Mouse (Mus musculus): ENCODE results near the gene Numbl. TPM values are rescaled to one million over a fixed set of nuclear protein-coding genes. Genes with fewer than 3 reads are reported as not detected.

The Numbl gene
- polyA plus RNA-seq, 1 experiment from 2014 or later: 22.9 TPM

GRCm38 (mm10) chr7:27296518-27296917 is 38.3 kb downstream of the Numbl start:
- Histone ChIP-seq H3K27me3 (replicated peaks; ENCODE audit: control insufficient read depth, insufficient read depth, low read length) (no peaks in the 10 kb centered on the region), H3K4me1 (ENCODE audit: control insufficient read depth, insufficient read depth, low read length) (no peaks in the 10 kb centered on the region), H3K27ac (ENCODE audit: low read depth, low read length) (no peak overlapping the region), H3K36me3 (ENCODE audit: control insufficient read depth, insufficient read depth, low read length) (no peaks in the 10 kb centered on the region), H3K4me2 (ENCODE audit: low read length) (no peak overlapping the region), H3K9ac (ENCODE audit: low read length) (no peak overlapping the region), H3K9me3 (replicated peaks; ENCODE audit: control insufficient read depth, low read length) (no peaks in the 10 kb centered on the region), H3K4me3 (ENCODE audit: low read depth, low read length) (no peak overlapping the region)
- no peak for DNase-seq (ENCODE audit: low spot score)
- no peak for ATAC-seq
- 91% methylated on average over 4 of the region's 4 CpGs for WGBS

GRCm38 (mm10) chr7:27298033-27298610 is 39.9 kb downstream of the Numbl start:
- H3K4me2 ChIP-seq (ENCODE audit: low read length): no peak overlapping the region
- H3K4me3 ChIP-seq (ENCODE audit: low read depth, low read length): no peak overlapping the region
- 89% methylated on average over 16 of the region's 16 CpGs for WGBS
- DNase-seq (ENCODE audit: low spot score) (no peak), ATAC-seq (no peak)
- no peaks in the 10 kb centered on the region for H3K36me3 ChIP-seq (ENCODE audit: control insufficient read depth, insufficient read depth, low read length)
- no peaks in the 10 kb centered on the region for H3K27me3 ChIP-seq (replicated peaks; ENCODE audit: control insufficient read depth, insufficient read depth, low read length)
- no peaks in the 10 kb centered on the region for H3K9me3 ChIP-seq (replicated peaks; ENCODE audit: control insufficient read depth, low read length)
- H3K27ac ChIP-seq (ENCODE audit: low read depth, low read length): no peak overlapping the region
- no peaks in the 10 kb centered on the region for H3K4me1 ChIP-seq (ENCODE audit: control insufficient read depth, insufficient read depth, low read length)
- no peak overlapping the region for H3K9ac ChIP-seq (ENCODE audit: low read length)

- no peak for ATAC-seq
- Histone ChIP-seq H3K36me3 (ENCODE audit: control insufficient read depth, insufficient read depth, low read length) (no peaks in the 10 kb centered on the region), H3K27ac (ENCODE audit: low read depth, low read length) (no peak overlapping the region), H3K4me3 (ENCODE audit: low read depth, low read length) (no peak overlapping the region), H3K9ac (ENCODE audit: low read length) (no peak overlapping the region), H3K9me3 (replicated peaks; ENCODE audit: control insufficient read depth, low read length) (no peaks in the 10 kb centered on the region), H3K4me1 (ENCODE audit: control insufficient read depth, insufficient read depth, low read length) (no peaks in the 10 kb centered on the region), H3K27me3 (replicated peaks; ENCODE audit: control insufficient read depth, insufficient read depth, low read length) (no peaks in the 10 kb centered on the region), H3K4me2 (ENCODE audit: low read length) (no peak overlapping the region)
- 92% methylated on average over 6 of the region's 6 CpGs for WGBS
- no peak for DNase-seq (ENCODE audit: low spot score)
These were observed 40.6 kb downstream of the Numbl start for GRCm38 (mm10) chr7:27298816-27299215.

- ATAC-seq: no peak
- Histone ChIP-seq H3K36me3 (ENCODE audit: control insufficient read depth, insufficient read depth, low read length) (no peaks in the 10 kb centered on the region), H3K9me3 (replicated peaks; ENCODE audit: control insufficient read depth, low read length) (no peaks in the 10 kb centered on the region), H3K4me1 (ENCODE audit: control insufficient read depth, insufficient read depth, low read length) (no peaks in the 10 kb centered on the region), H3K4me2 (ENCODE audit: low read length) (no peak overlapping the region), H3K4me3 (ENCODE audit: low read depth, low read length) (no peak overlapping the region), H3K27me3 (replicated peaks; ENCODE audit: control insufficient read depth, insufficient read depth, low read length) (no peaks in the 10 kb centered on the region), H3K9ac (ENCODE audit: low read length) (no peak overlapping the region), H3K27ac (ENCODE audit: low read depth, low read length) (no peak overlapping the region)
- no peak for DNase-seq (ENCODE audit: low spot score)
- WGBS: 92% methylated on average over 4 of the region's 4 CpGs
These were observed 42.1 kb downstream of the Numbl start for GRCm38 (mm10) chr7:27300351-27300750.

GRCm38 (mm10) chr7:27300801-27301200 is 42.6 kb downstream of the Numbl start:
- Histone ChIP-seq H3K27ac (ENCODE audit: low read depth, low read length) (no peak overlapping the region), H3K4me2 (ENCODE audit: low read length) (no peak overlapping the region), H3K4me1 (ENCODE audit: control insufficient read depth, insufficient read depth, low read length) (no peaks in the 10 kb centered on the region), H3K4me3 (ENCODE audit: low read depth, low read length) (no peak overlapping the region), H3K9ac (ENCODE audit: low read length) (no peak overlapping the region), H3K27me3 (replicated peaks; ENCODE audit: control insufficient read depth, insufficient read depth, low read length) (no peaks in the 10 kb centered on the region), H3K36me3 (ENCODE audit: control insufficient read depth, insufficient read depth, low read length) (no peaks in the 10 kb centered on the region), H3K9me3 (replicated peaks; ENCODE audit: control insufficient read depth, low read length) (no peaks in the 10 kb centered on the region)
- WGBS: 66% methylated on average over 5 of the region's 5 CpGs
- DNase-seq (ENCODE audit: low spot score) (no peak), ATAC-seq (no peak)

GRCm38 (mm10) chr7:27302172-27302571 is 43.9 kb downstream of the Numbl start:
- Histone ChIP-seq H3K9ac (ENCODE audit: low read length) (no peak overlapping the region), H3K4me1 (ENCODE audit: control insufficient read depth, insufficient read depth, low read length) (no peaks in the 10 kb centered on the region), H3K36me3 (ENCODE audit: control insufficient read depth, insufficient read depth, low read length) (no peaks in the 10 kb centered on the region), H3K27ac (ENCODE audit: low read depth, low read length) (no peak overlapping the region), H3K9me3 (replicated peaks; ENCODE audit: control insufficient read depth, low read length) (no peaks in the 10 kb centered on the region), H3K4me2 (ENCODE audit: low read length) (no peak overlapping the region), H3K27me3 (replicated peaks; ENCODE audit: control insufficient read depth, insufficient read depth, low read length) (no peaks in the 10 kb centered on the region), H3K4me3 (ENCODE audit: low read depth, low read length) (no peak overlapping the region)
- DNase-seq (ENCODE audit: low spot score) (peak; percentile 78), ATAC-seq (0 out of 2 replicates have a peak, but pooled peaks have one; percentile 44)
- 9% methylated on average over 11 of the region's 11 CpGs for WGBS

GRCm38 (mm10) chr7:27305091-27305730 is 47.0 kb downstream of the Numbl start:
- DNase-seq (ENCODE audit: low spot score): no peak
- H3K9me3 ChIP-seq (replicated peaks; ENCODE audit: control insufficient read depth, low read length): no peaks in the 10 kb centered on the region
- no peak overlapping the region for H3K4me2 ChIP-seq (ENCODE audit: low read length)
- H3K36me3 ChIP-seq (ENCODE audit: control insufficient read depth, insufficient read depth, low read length): no peaks in the 10 kb centered on the region
- no peak for ATAC-seq
- WGBS: 88% methylated on average over 17 of the region's 17 CpGs
- no peak overlapping the region for H3K4me3 ChIP-seq (ENCODE audit: low read depth, low read length)
- 0 out of 2 replicates have a peak, but pooled peaks cover 3% of the 10 kb centered on the region for H3K27me3 ChIP-seq (replicated peaks; ENCODE audit: control insufficient read depth, insufficient read depth, low read length)
- H3K27ac ChIP-seq (ENCODE audit: low read depth, low read length): no peak overlapping the region
- peaks cover under 1% of the 10 kb centered on the region; the same call in 1 of the 2 replicates for H3K4me1 ChIP-seq (ENCODE audit: control insufficient read depth, insufficient read depth, low read length)
- H3K9ac ChIP-seq (ENCODE audit: low read length): no peak overlapping the region

GRCm38 (mm10) chr7:27306161-27307160 is 48.2 kb downstream of the Numbl start:
- Histone ChIP-seq H3K27me3 (replicated peaks; ENCODE audit: control insufficient read depth, insufficient read depth, low read length) (0 out of 2 replicates have a peak, but pooled peaks cover 3% of the 10 kb centered on the region), H3K36me3 (ENCODE audit: control insufficient read depth, insufficient read depth, low read length) (no peaks in the 10 kb centered on the region), H3K27ac (ENCODE audit: low read depth, low read length) (no peak overlapping the region), H3K9me3 (replicated peaks; ENCODE audit: control insufficient read depth, low read length) (no peaks in the 10 kb centered on the region), H3K9ac (ENCODE audit: low read length) (no peak overlapping the region), H3K4me3 (ENCODE audit: low read depth, low read length) (no peak overlapping the region), H3K4me2 (ENCODE audit: low read length) (no peak overlapping the region), H3K4me1 (ENCODE audit: control insufficient read depth, insufficient read depth, low read length) (peaks cover 6% of the 10 kb centered on the region)
- DNase-seq (ENCODE audit: low spot score) (no peak), ATAC-seq (no peak)
- WGBS: 77% methylated on average over 24 of the region's 24 CpGs
